Mouse (Mus musculus) MEL (cell line): Measurements from ENCODE around the gene Rnf123. TPM values are rescaled to one million over a fixed set of nuclear protein-coding genes. Genes with fewer than 3 reads are reported as not detected.

Source experiments
- DNase-seq: peaks from one replicate; pipeline ENCODE4 v3.0.0; 2011; ENCODE audit warnings: low read depth, low spot score
- H3K27ac ChIP-seq: 2 replicates; pipeline ENCODE4 v1.5.1; 2012; ENCODE audit warnings: low read depth, mild to moderate bottlenecking, control low read depth, low read length, moderate library complexity; ENCODE audit not compliant: control insufficient read depth
- H3K27me3 ChIP-seq, 2 experiments: fragments of 150-350 bp in 1 of 2; sonication (generic) in 1 of 2; 2 replicates each; pipeline ENCODE4 v1.6.1; 2012; ENCODE audit warnings: low read length in 2 of 2, mild to moderate bottlenecking in 2 of 2, improper control_type of control experiment in 1 of 2, moderate library complexity in 1 of 2; ENCODE audit not compliant: insufficient read depth in 2 of 2, control insufficient read depth in 1 of 2
- H3K36me3 ChIP-seq, 2 experiments: 2 replicates each; pipeline ENCODE4 v1.6.1; 2012 to 2014; ENCODE audit warnings: low read length in 2 of 2, improper control_type of control experiment in 1 of 2, inconsistent platforms in 1 of 2, mild to moderate bottlenecking in 1 of 2; ENCODE audit not compliant: insufficient read depth in 2 of 2, control insufficient read depth in 1 of 2
- H3K4me1 ChIP-seq, 2 experiments: fragments of 150-350 bp in 1 of 2; sonication (generic) in 1 of 2; 2 replicates each; pipeline ENCODE4 v1.6.1; 2012; ENCODE audit warnings: low read length in 2 of 2, improper control_type of control experiment in 1 of 2, mild to moderate bottlenecking in 1 of 2; ENCODE audit not compliant: insufficient read depth in 2 of 2, control insufficient read depth in 1 of 2
- H3K4me3 ChIP-seq, 2 experiments: fragments of 150-350 bp in 1 of 2; sonication (generic) in 1 of 2; 2 replicates each; pipeline ENCODE4 v1.5.1; 2012; ENCODE audit warnings: low read depth in 2 of 2, low read length in 2 of 2, mild to moderate bottlenecking in 2 of 2, moderate library complexity in 2 of 2, control low read depth in 1 of 2, improper control_type of control experiment in 1 of 2; ENCODE audit not compliant: control insufficient read depth in 1 of 2, insufficient read depth in 1 of 2
- H3K79me2 ChIP-seq: 2 replicates; pipeline ENCODE4 v1.6.1; 2012; ENCODE audit warnings: mild to moderate bottlenecking, low read length, moderate library complexity; ENCODE audit not compliant: control insufficient read depth, poor library complexity, insufficient read depth
- H3K9ac ChIP-seq: 2 replicates; pipeline ENCODE4 v1.6.1; 2012; ENCODE audit warnings: low read depth, mild to moderate bottlenecking, control low read depth, low read length, moderate library complexity; ENCODE audit not compliant: control insufficient read depth, poor library complexity, severe bottlenecking
- H3K9me3 ChIP-seq: fragments of 150-350 bp; sonication (generic); replicated peaks from 2 replicates; pipeline ENCODE4 v1.6.1; 2012; ENCODE audit warnings: mild to moderate bottlenecking, low read length, improper control_type of control experiment, moderate library complexity; ENCODE audit not compliant: insufficient read depth
- CHD1 ChIP-seq: IDR thresholded peaks from 2 replicates; pipeline ENCODE4 v1.6.1; 2012; ENCODE audit warnings: low read depth, mild to moderate bottlenecking, inconsistent platforms, low read length, improper control_type of control experiment
- CHD2 ChIP-seq: IDR thresholded peaks from 2 replicates; pipeline ENCODE4 v1.6.1; 2011; ENCODE audit warnings: low read length, improper control_type of control experiment
- E2F4 ChIP-seq: IDR thresholded peaks from 2 replicates; pipeline ENCODE4 v1.6.1; 2011; ENCODE audit warnings: low read depth, low read length, improper control_type of control experiment, borderline replicate concordance
- ELF1 ChIP-seq: IDR thresholded peaks from 2 replicates; pipeline ENCODE4 v1.6.1; 2014; ENCODE audit warnings: low read depth, mild to moderate bottlenecking, inconsistent platforms, low read length, improper control_type of control experiment, moderate library complexity
- EP300 ChIP-seq, 2 experiments: IDR thresholded peaks; 2 replicates each; pipeline ENCODE4 v1.6.1; 2011; ENCODE audit warnings: improper control_type of control experiment in 2 of 2, low read length in 2 of 2, low read depth in 1 of 2, mild to moderate bottlenecking in 1 of 2
- GATA1 ChIP-seq: IDR thresholded peaks from 2 replicates; pipeline ENCODE4 v1.6.1; 2011; ENCODE audit warnings: low read depth, low read length, improper control_type of control experiment
- JUND ChIP-seq: IDR thresholded peaks from 2 replicates; pipeline ENCODE4 v1.6.1; 2011; ENCODE audit warnings: low read depth, mild to moderate bottlenecking, improper control_type of control experiment, low read length
- KAT2A ChIP-seq: conservative IDR thresholded peaks from 2 replicates; pipeline ENCODE4 v1.6.1; 2012; ENCODE audit warnings: low read depth, low read length, improper control_type of control experiment, inconsistent platforms
- MAFK ChIP-seq: IDR thresholded peaks from 2 replicates; pipeline ENCODE4 v1.6.1; 2011; ENCODE audit warnings: low read depth, mild to moderate bottlenecking, low read length, improper control_type of control experiment, borderline replicate concordance
- MAX ChIP-seq: IDR thresholded peaks from 2 replicates; pipeline ENCODE4 v1.6.1; 2011; ENCODE audit warnings: low read length, improper control_type of control experiment
- MAZ ChIP-seq: IDR thresholded peaks from 2 replicates; pipeline ENCODE4 v1.6.1; 2012; ENCODE audit warnings: low read depth, mild to moderate bottlenecking, inconsistent platforms, low read length, improper control_type of control experiment
- MEF2A ChIP-seq: IDR thresholded peaks from 2 replicates; pipeline ENCODE4 v1.6.1; 2014; ENCODE audit warnings: low read depth, mild to moderate bottlenecking, inconsistent platforms, low read length, improper control_type of control experiment; ENCODE audit not compliant: poor library complexity, insufficient replicate concordance, severe bottlenecking; ENCODE audit errors: extremely low read depth
- MXI1 ChIP-seq: IDR thresholded peaks from 2 replicates; pipeline ENCODE4 v1.6.1; 2011; ENCODE audit warnings: mild to moderate bottlenecking, low read depth, low read length, improper control_type of control experiment
- MYB ChIP-seq: IDR thresholded peaks from 2 replicates; pipeline ENCODE4 v1.6.1; 2011; ENCODE audit warnings: mild to moderate bottlenecking, low read depth, low read length, improper control_type of control experiment
- NELFE ChIP-seq: IDR thresholded peaks from 2 replicates; pipeline ENCODE4 v1.6.1; 2011; ENCODE audit warnings: low read depth, low read length, improper control_type of control experiment
- NRF1 ChIP-seq: IDR thresholded peaks from 2 replicates; pipeline ENCODE4 v1.6.1; 2014; ENCODE audit warnings: low read depth, mild to moderate bottlenecking, inconsistent platforms, low read length, improper control_type of control experiment, moderate library complexity; ENCODE audit not compliant: poor library complexity, insufficient read depth, severe bottlenecking
- POLR2A ChIP-seq, 2 experiments: IDR thresholded peaks; 2 replicates each; pipeline ENCODE4 v1.6.1; 2011 to 2012; ENCODE audit warnings: low read length in 2 of 2, mild to moderate bottlenecking in 2 of 2, control low read depth in 1 of 2, improper control_type of control experiment in 1 of 2, low read depth in 1 of 2, moderate library complexity in 1 of 2; ENCODE audit not compliant: control insufficient read depth in 1 of 2, insufficient read depth in 1 of 2, poor library complexity in 1 of 2
- POLR2AphosphoS2 ChIP-seq: IDR thresholded peaks from 2 replicates; pipeline ENCODE4 v1.6.1; 2011; ENCODE audit warnings: low read length, improper control_type of control experiment
- RAD21 ChIP-seq: IDR thresholded peaks from 2 replicates; pipeline ENCODE4 v1.6.1; 2011; ENCODE audit warnings: mild to moderate bottlenecking, low read depth, low read length, improper control_type of control experiment
- TAL1 ChIP-seq: IDR thresholded peaks from 2 replicates; pipeline ENCODE4 v1.6.1; 2012; ENCODE audit warnings: mild to moderate bottlenecking, inconsistent platforms, low read length, moderate library complexity, mixed read lengths
- TCF12 ChIP-seq: IDR thresholded peaks from 2 replicates; pipeline ENCODE4 v1.6.1; 2014; ENCODE audit warnings: low read depth, mild to moderate bottlenecking, inconsistent platforms, low read length, improper control_type of control experiment, moderate library complexity
- USF1 ChIP-seq: IDR thresholded peaks from 2 replicates; pipeline ENCODE4 v1.6.1; 2014; ENCODE audit warnings: low read depth, mild to moderate bottlenecking, inconsistent platforms, low read length, improper control_type of control experiment, moderate library complexity
- ZC3H11A ChIP-seq: IDR thresholded peaks from 2 replicates; pipeline ENCODE4 v1.6.1; 2012; ENCODE audit warnings: low read depth, mild to moderate bottlenecking, inconsistent platforms, low read length, improper control_type of control experiment
- ZMIZ1 ChIP-seq: IDR thresholded peaks from 2 replicates; pipeline ENCODE4 v1.6.1; 2012; ENCODE audit warnings: low read depth, mild to moderate bottlenecking, inconsistent platforms, low read length, improper control_type of control experiment, moderate library complexity
- ZNF384 ChIP-seq: IDR thresholded peaks from 2 replicates; pipeline ENCODE4 v1.6.1; 2012; ENCODE audit warnings: low read depth, mild to moderate bottlenecking, inconsistent platforms, low read length, improper control_type of control experiment
- polyA plus RNA-seq, 2 experiments: library from polyadenylated mRNA; stranded (reverse) in 1 of 2; unstranded in 1 of 2; fragments of >175 nt in 1 of 2; fragments of >200 nt in 1 of 2; gene quantifications; 2 replicates each; pipeline versions ENCODE4 v1.2.1 to v1.2.4; 2012; ENCODE audit warnings: low replicate concordance in 2 of 2, low read depth in 1 of 2; ENCODE audit not compliant: insufficient read length in 2 of 2, insufficient read depth in 1 of 2, missing spikeins in 1 of 2
- total RNA-seq: library from RNA; depleted of rRNA; stranded (reverse); fragments of 300-350 nt; gene quantifications from 2 replicates; pipeline ENCODE4 v1.2.3, GENCODE M21; 2012

Rnf123 gene
- total and polyA plus RNA-seq, 3 experiments, result 28.5 to 74.8 TPM; not detected in 1

GRCm38 (mm10) chr9:108119891-108120411 is 36.8 kb upstream of the Rnf123 start:
- TF ChIP-seq ELF1 (no peak), POLR2AphosphoS2 (no peak), USF1 (no peak), MEF2A (no peak), MAZ (no peak), TCF12 (no peak), CHD1 (no peak), POLR2A (IDR thresholded peaks at IDR 0.05; ENCODE audit: control insufficient read depth in 1 of 2, insufficient read depth in 1 of 2, low read depth in 1 of 2, low read length in 2 of 2, poor library complexity in 1 of 2) (no peak), E2F4 (no peak), ZNF384 (no peak), KAT2A (no peak), MXI1 (no peak)
- H3K36me3 ChIP-seq, result peaks cover 0 to 19% of the 10 kb centered on the region in 2 experiments; a peak in 2 of 4 replicates
- H3K4me1 ChIP-seq, result peaks cover 0 to 22% of the 10 kb centered on the region in 2 experiments; a peak in 3 of 4 replicates
- H3K4me3 ChIP-seq, result no peak overlapping the region
- H3K27me3 ChIP-seq, result no peaks in the 10 kb centered on the region
- peak overlapping the region; percentile 36 for H3K27ac ChIP-seq
- peak; percentile 63 for DNase-seq
- no peaks in the 10 kb centered on the region for H3K9me3 ChIP-seq
- H3K79me2 ChIP-seq, result no peaks in the 10 kb centered on the region
- H3K9ac ChIP-seq, result peak overlapping the region; percentile 43

DNA sequence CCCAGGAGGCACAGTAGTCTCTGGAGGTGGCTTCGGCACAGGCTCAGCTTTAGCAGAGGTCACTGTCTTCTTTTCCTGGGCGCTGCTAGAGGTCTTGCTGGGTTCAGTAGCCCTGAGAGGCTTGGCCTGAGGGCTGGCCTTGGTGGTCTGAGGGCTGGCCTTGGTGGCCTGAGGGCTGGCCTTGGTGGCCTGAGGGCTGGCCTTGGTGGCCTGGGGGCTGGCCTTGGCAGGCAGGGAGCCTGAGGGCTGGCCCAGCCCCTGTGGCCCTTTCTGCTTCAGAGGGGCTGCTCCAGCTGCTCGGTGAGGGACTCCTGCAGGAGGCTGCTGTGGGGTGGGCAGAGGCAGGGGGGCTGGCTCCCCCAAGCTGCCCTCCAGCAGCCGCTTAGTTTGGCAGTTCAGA is 34.0 kb upstream of the Rnf123 start:
- no peaks in the 10 kb centered on the region for H3K27me3 ChIP-seq
- peaks cover 0 to 19% of the 10 kb centered on the region in 2 experiments; a peak in 2 of 4 replicates for H3K36me3 ChIP-seq

More for the DNA sequence above, 34.0 kb upstream of the Rnf123 start:
- H3K4me1 ChIP-seq, result peaks cover 0 to 22% of the 10 kb centered on the region in 2 experiments; a peak in 3 of 4 replicates
- no peak for DNase-seq
- no peak overlapping the region for H3K4me3 ChIP-seq
- H3K79me2 ChIP-seq, result no peaks in the 10 kb centered on the region
- H3K9ac ChIP-seq, result no peak overlapping the region
- H3K27ac ChIP-seq, result no peak overlapping the region
- TF ChIP-seq TCF12 (no peak), TAL1 (no peak), GATA1 (no peak), NELFE (no peak), ELF1 (no peak), CHD2 (no peak), MAX (no peak), JUND (no peak), MXI1 (no peak), MYB (no peak), RAD21 (no peak), MAFK (no peak), KAT2A (no peak), ZMIZ1 (no peak), POLR2A (IDR thresholded peaks at IDR 0.05; ENCODE audit: control insufficient read depth in 1 of 2, insufficient read depth in 1 of 2, low read depth in 1 of 2, low read length in 2 of 2, poor library complexity in 1 of 2) (no peak), ZC3H11A (no peak), POLR2AphosphoS2 (no peak), NRF1 (no peak), EP300 (IDR thresholded peaks at IDR 0.05; ENCODE audit: low read depth in 1 of 2, low read length in 2 of 2) (no peak), CHD1 (no peak)
- no peaks in the 10 kb centered on the region for H3K9me3 ChIP-seq
